Mouse (Mus musculus): ENCODE measurements around the gene Gramd4. TPM values are rescaled to one million over a fixed set of nuclear protein-coding genes. Genes with fewer than 3 reads are reported as not detected.
"Not testable (repeated sequence)": the region's sequence is repeated elsewhere in the genome, so short reads cannot be mapped to it uniquely, and the experiment has no call there.

Gene Gramd4
- total RNA-seq, 4 experiments from 2014 or later: 26.1 to 31.8 (median 27.3) TPM

DNA sequence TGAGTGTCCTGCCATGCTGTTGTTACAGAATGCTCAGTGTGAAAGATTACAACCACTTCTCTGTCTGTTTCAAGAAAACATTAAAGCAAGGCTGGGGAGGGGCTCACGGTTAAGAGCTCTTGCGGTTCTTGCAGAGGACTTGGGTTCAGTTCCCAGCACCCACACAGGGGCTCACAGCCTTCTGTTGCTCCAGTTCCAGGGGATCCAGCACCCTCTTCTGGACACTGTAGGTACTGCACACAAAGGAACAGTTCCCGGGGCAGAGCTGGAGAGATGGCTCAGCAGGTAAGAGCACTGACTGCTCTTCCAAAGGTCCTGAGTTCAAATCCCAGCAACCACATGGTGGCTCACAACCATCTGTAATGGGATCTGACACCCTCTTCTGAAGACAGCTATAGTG is 104.3 kb downstream of the Gramd4 start:
- DNase-seq (ENCODE audit: low spot score): not testable (repeated sequence)

DNA sequence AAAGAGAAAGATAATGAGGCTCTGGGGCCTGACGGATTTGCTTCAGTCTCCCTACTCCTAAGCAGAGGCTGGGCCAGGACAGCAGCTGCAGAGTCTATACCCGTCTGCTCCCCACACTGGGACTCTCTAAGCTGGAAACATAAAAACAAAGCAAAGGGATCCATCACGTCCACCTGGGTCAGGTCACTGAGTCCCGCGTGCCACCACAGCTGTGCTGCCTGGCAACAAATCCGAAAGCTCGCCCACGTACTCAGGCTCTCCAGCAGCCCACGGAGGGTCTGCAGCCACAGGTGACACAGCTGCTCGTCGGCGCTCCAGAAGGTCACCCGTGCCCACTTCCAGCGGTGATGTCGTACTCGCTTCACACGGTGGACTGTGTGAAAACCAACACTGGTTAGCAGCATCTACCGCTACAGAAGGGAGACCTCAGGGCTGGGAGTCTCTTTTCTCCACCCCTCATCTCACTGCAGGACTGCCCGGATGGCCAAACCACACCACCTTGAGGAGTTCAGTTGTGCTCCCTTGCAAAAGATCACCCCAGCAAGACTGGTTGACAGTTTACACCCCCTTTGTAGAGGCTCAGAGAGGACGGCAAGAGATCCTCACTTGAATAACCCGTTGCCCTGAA is 107.3 kb downstream of the Gramd4 start:
- DNase-seq (ENCODE audit: low spot score): no peak

DNA sequence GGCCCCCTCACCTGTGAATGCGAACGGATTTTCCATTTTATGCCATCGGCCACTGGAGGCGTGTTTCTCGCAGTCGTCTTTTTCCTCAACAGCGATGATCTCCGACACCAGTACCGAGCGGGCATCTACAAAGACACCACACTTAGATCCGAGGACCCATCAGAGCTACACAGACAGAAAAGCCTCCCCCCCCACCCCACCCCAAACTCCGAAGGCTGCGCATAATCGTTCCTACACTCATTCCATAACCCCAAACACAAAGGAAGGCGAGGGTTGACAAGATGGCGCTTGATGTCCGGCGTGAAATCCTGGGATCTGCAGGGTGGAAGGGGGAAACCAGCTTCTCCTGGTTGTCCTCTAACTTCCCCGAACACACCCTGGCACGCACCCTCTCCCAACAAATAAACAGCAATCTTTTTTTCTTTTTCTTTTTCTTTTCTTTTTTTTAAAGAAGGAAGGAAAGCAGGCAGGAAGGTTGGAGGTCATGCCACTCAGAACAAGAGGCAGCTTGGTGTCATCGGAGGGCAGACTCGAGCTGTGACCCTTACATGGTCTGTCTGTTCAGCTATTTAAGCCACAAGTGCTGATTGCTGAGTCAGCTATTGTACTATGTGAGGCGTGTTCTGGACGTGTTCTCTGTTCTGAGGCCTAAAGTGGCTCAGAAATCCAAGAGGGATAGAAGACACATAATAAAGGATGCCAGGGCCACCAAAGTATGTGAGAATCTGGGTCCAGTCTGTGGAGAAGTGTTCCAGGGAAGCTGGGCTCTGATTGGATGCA is 108.5 kb downstream of the Gramd4 start:
- no peak for DNase-seq (ENCODE audit: low spot score)

DNA sequence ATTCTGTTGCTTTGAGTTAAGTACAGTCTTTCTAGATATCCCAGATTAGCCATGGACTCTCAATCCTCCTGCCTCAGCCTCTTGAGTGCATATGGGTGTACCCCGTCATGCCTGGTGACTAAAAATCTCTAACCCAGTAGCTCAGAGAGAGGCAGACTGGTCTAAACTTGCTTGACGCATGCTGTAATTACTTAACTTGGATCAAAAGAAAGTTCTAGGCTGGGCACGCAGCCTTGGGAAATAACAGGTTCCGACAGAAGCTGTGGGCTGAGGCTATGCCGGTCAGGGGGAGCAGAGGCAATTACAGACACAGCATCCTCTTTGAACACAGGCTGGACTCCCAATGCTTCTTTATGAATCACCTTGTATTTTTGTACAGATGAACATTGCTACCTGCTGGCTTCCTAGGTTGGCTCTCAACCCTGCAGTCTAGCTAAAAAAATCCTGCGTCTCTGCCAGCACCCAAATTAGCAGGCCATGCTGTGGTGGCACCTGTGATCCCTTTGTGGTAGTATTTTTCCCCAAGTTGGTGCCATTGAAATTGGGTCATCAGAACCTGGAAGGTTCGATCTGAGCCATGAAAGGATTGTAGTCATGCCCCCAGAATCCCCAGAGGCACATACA is 109.6 kb downstream of the Gramd4 start:
- no peak for DNase-seq (ENCODE audit: low spot score)

DNA sequence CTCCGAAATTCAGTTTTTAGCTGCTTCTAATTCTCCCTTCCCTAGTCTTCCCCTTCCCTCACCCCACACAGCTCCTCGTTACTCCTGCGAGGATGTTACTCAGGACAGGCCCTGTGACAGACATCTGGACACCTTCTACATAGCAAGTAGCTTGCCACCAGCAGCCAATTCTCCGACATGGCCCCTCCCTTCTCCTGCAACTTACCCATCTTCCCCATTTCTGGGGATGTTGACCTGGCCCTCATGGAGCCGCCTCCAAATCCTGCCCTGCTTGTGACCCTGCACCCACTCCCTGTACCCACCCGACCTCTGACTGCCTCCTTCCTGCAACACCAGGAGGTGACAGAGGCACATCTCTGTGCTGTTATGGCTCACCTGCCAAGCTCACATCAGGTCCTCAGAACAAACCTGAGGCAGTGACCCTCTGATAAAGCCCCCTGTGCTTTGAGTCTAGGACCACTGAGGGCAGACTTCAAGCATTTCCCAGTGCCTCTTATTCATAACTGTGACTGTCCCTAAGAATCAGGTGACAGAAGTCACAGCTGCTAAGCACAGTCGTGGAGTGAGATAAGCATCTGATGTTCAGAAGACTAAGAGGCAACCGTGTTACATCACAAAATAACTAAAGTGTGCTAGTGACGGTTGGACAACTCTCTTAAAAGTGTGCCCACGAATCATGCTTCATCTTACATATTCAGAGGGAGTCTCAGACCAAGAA is 110.5 kb downstream of the Gramd4 start:
- DNase-seq (ENCODE audit: low spot score): no peak

DNA sequence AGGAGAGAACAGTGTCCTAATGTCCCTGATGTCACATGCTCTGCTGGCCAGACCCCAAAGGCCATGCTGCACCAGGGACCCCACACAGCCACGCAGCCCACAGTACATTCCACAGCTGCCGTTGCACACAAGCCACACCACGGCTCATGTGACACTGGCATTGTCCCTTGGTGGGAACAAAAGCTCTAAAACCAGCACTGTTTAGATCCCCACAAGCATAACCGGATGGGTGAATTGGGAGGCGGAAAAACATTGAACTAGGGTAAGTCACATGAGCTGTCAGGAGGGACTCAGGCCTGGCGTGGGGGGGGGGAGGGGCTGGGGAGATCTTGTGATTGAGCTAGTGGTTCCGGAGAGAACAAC is 111.0 kb downstream of the Gramd4 start:
- no peak for DNase-seq (ENCODE audit: low spot score)

DNA sequence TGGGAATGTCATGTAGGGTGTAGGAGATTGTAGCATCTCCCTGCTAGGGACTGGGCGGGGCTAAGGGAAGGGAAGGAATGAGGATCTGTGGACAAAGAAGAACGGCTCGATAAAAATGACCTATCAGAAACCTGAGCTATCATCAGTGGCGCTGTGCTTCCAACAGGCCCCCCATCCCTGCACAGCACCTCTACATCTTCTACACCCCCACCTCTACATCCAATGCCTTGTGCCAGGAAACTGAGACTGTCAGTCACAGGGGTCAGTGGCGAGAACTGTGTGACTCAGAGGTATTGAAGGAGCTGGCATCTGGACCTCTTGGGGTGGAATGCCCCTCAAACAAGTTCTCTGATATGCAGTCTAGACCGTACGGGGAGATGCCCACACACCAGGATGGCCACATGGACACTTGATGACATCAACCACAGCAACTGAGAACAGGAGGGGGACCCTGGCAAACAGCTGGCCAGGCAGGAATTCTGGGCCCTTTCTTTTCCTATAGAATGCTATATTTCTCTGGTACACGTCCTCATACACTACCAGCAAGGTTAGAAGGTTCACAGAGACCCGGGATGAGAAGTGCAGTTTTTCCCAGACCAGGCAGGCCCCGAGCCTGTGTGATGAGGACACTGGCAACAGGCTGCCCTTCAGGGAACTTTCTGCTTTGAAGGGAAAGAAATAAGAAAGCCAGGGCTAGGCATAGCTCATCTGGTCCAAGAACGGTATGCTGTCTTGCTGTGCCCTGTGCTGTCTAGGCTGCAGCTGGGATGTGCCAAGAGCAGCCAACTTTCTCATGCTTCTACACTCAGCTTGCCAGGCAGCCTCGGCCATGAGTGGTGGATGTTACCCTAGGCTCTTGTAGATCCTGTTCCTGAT is 111.7 kb downstream of the Gramd4 start:
- DNase-seq (ENCODE audit: low spot score): no peak

DNA sequence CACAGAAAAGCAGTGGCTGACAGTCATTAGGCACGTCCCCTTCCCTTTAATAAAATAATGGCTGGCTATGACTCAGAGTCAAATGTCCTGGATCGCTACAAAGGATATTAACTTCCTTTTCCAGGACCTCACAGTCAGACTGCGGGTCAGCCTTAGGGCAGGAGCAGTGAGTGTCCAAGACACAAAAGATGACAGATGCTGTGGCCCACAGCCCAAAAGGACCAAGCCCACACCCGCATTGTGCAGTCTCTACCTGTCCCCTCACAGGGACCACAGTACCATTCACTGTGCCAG is 112.3 kb downstream of the Gramd4 start:
- DNase-seq (ENCODE audit: low spot score): peak; percentile 73

DNA sequence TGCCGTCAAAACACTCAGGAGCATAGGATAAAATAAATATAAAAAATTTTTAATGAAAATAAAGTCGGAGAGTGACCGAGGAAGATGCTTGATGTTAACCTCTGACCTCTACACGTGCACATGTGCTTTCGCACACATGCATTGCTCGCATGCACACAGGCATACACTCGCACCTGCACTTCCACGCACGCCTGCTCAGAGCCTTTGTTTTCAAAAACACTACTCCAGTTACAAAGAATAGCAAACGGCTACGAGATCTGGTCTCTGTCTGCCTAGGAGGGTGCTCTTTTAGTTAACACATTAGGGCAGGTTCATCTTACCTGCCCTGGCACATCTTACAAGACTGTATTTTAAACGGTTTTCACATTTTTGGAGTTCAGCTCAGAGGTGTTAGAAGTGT is 113.8 kb downstream of the Gramd4 start:
- DNase-seq (ENCODE audit: low spot score): no peak

DNA sequence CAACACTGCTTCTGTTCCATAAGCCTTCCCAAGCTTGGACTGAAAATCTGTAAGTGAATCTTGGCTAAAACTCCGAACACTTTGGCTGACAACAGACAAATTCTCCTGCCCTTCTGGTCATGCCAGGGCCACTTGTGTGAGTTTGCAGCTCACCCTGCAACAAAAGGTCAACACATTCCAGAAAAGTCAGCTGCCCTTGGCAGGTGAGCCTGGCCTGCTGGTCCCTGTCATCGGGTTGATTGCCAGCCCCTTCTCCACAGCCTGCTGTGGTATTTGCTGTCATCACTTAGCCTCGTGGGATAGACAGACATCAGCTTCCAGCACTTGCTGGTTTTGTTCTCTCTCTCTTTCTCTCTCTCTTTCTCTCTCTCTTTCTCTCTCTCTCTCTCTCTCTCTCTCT is 114.6 kb downstream of the Gramd4 start:
- peak; percentile 72 for DNase-seq (ENCODE audit: low spot score)

DNA sequence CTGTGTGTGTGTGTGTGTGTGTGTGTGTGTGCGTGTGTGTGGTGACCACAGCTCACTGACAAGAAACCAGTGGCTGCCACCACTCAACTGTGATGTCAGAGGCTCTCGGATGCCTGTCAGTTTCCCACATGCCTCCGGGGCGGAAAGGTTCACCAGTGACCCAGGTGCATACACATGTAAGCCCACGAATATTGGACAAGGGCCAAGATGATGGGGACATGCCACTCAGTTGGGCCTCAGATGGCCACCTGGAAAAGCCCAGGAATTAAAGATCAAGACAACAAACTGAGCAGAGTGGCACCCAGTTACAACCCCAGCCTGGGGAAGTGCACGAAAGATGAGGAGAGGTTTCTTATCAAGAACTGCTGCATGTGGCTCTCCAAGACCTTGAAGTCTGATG is 115.0 kb downstream of the Gramd4 start:
- no peak for DNase-seq (ENCODE audit: low spot score)

DNA sequence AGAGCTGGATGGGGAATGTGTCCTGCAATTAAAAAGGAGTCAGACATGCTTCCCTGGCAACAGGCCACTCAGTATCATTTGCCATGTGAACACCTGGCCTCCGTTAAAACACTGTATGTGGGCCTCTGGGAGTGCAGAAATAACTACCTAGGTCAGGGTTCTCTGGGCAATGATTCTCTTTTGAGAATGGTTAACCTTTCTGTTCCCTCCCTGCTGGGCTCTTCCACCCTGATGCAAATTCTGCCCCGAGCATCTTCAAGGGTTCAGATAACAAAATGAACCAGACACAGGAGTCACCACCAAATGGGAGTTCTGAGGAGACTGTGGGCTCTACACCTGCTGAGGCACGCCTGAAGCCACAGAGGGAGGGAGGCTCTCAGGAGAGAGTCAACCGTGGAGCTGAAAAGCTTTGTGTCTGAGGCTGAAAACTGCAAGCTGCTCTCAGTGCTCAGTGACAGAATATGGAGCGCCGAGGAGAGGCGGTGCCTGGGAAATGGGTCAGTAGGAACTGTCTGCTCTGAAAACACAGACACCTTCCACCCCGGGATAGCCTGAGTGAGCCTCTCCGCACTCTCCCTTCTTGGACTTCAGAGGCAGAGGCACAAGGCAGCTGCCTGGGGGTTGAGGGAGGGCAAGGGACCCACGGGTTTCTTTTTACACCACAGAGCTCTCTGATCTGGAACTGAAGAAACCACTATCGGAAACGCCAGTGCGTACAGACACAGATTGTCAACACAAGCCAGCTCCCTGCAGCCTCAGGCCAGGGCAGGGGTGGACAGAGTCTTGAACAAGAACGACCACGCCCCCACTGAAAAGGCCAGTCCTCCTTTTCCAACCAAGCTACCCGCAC is 115.9 kb downstream of the Gramd4 start:
- DNase-seq (ENCODE audit: low spot score): no peak

DNA sequence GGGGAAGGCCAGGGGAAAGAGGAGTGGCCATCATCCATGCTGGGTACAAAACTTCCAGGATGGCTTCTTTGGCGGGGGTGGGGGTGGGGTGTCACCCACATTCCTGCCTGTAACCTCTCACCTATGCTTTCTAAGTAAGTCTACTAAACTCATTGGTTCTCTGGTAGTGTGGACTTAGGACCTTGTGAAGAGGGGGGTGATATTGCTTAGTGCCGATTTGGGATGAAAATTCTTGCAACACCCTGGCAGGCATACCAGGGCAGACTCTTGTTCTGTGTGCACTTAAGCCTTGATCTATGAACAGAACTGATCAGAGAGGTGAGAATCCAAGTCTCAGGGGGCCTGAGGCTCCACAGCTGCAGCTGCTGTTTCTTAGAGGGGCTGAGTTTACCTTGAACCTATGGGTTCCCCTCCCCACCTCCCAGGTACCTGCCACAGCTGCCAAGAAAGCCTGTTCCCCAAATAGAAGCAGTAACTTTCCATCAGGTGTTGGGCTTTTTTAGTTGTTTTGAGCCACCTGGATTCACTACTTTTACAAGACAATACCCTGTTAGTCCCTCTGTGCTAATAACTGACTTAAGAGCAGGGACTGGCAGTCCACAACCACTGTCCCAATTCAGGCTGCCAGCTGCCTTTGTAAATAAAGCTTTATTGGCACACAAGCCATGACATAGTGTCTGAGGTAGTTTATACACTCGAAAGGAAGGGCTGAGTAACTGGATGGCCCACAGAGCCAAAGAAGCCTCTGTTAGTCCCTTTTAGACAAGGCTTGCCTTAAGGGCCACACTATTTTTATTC is 118.0 kb downstream of the Gramd4 start:
- DNase-seq (ENCODE audit: low spot score): no peak

DNA sequence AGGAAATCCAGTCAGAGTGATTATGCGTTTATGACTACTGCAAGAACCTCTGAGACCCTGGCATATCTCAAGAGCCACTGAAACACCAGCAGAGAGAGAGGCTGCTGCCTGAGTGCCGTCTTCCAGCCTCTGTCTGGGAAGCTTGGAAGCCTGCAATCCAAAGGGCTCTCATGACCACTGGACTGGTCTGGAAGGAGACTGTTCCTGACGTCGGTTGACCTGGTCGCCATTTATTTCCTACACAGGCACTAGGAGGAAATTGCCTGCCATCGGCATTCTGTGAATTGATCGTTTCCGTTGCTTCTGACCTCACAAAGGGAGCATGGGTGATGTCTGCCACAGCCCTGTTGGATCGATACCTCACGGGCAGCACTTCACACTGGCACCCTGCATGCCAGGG is 118.7 kb downstream of the Gramd4 start:
- no peak for DNase-seq (ENCODE audit: low spot score)

DNA sequence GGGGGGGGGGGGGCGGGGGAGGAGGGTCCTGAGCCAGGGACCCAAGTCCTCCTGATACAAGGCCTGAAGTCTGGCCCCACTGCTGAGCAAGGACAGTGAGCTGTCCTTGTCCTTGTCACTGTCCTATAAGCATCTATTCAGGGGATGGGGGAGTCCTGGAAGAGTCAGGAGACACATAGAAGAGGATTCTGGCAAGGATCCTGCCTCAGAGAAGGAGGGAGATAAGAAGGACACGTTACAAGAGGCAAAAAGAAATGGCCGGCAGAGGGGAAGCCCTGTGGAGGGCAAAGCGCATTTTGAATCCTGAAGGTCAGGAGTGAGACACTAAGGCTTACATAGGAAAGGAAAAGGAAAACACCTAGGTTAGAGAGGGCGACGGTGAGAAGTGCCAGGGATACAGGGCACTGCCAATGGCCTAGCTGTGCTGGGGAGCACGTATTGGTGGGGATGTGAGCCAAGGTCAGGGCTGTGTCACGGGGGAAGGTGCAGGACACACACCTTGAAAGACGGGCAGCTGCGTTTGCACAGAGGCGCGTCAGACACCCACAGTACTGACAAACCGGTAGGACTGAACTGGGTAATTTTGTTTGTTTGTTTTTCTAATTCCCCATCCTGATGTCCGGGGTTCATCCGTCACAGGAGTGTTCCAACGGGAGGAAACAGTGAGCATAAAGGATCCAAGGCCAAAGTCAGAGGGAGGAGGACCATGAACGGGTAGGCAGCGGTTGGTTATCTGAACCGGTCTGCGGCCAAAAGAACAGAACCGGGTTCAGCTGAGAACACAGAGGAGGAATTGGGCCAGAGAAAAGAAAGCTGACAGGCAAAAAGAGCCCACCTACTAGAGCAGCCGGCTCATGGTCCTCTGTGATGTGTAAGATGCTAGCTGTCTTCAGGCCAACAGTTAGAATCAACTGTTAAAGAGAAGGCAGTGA is 119.5 kb downstream of the Gramd4 start:
- no peak for DNase-seq (ENCODE audit: low spot score)

DNA sequence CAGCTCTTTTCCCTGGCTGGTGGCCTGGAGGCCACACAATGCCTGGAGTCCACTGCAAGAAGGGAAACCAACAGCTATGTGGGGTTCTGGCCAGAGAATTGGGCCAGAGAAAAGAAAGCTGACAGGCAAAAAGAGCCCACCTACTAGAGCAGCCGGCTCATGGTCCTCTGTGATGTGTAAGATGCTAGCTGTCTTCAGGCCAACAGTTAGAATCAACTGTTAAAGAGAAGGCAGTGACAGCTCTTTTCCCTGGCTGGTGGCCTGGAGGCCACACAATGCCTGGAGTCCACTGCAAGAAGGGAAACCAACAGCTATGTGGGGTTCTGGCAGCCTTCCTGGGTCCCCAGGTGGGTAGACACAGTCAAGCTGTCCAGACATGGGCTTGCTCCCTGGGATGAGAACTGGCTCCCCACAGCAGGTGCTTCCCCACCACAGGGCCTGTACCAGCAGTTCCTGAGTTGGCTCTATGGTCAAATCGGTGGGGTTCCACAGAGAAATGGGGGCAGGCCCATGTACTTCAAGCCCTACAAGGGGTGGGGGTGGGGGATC is 120.3 kb downstream of the Gramd4 start:
- DNase-seq (ENCODE audit: low spot score): not testable (repeated sequence)

DNA sequence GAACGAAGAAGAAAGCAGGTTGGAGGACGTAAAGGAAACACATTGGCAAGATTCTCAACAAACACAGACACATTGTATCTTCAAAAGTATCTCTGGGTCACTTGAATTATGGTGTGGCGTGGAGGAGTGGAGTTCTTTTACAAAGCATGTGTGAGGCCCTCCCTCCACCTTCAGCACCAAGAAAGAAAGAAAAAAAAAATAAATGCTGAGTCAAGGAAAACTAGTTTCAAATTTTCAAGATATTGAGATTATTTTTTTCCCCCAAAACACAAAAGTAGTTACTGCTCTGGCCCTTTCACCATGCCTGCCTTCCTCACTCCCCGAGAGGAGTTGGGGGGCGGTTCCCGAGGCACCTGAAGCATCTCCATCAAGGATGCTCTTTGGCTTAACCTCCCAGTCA is 121.1 kb downstream of the Gramd4 start:
- no peak for DNase-seq (ENCODE audit: low spot score)

DNA sequence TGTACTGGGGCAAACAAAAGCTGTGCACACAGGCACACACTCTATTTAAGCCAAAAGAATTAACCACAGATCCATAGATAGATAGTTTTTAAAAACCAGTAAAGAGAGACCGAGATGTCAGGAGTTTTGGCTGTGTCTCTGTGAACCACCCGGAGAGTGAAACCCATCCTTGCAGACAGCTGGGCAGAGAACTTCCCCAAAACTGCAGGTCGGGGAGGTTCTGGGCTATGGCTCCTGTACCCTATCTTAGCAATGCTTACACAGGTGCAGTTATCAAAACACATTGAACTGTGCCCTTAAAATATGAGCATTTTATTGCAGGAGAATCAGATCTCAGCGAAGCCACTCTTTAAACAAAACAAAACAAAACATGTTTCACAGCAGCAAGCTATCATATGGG is 122.9 kb downstream of the Gramd4 start:
- no peak for DNase-seq (ENCODE audit: low spot score)

All from heart, adult 8-10 months (tissue).